Mouse (Mus musculus): ENCODE measurements around the gene Cd209g. TPM values are rescaled to one million over a fixed set of nuclear protein-coding genes. Genes with fewer than 3 reads are reported as not detected.

Cd209g gene
- polyA plus RNA-seq, 1 experiment from 2014 or later, result not detected

DNA sequence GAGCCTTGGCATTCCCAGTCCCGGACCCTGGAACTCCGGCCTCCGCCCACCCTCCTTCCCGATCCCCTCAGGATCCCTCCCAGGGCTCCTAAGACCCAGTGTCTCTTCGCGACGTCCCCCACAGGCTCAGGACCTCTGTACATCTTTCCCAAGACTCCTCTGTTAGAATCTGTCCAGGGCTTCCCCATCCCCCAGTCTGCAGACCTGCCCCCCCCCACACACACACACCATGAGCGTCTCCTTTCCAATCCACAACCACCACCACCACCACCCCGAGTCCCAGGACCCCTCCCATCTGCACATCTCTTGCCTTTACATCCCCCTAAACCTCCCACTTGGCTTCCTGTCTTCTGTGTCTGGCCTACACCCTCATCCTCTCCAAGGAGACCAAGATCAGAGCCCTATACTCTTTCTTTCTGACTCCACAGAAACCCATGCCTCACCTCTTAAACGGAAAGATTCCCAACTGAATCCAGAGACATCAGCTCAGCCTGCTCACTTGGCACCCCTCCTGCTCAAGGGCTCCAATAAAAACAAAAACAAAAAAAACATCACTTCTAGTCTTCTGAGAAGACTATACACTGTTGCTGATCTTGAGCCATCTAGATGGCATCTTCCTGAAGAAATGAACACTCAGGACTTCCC, 33.1 kb downstream of the Cd209g start:
- Histone ChIP-seq H3K4me1 (peaks cover 33% of the 10 kb centered on the region), H3K9me3 (replicated peaks) (no peaks in the 10 kb centered on the region), H3K9ac (peak overlapping the region; percentile 84), H3K4me2 (peak overlapping the region; percentile 99), H3K27me3 (replicated peaks) (no peaks in the 10 kb centered on the region), H3K4me3 (peak overlapping the region; percentile 78), H3K27ac (no peak overlapping the region; the same call in 1 of the 2 replicates), H3K36me3 (no peaks in the 10 kb centered on the region)
- WGBS (ENCODE audit: insufficient replicate concordance), result 19% methylated on average over 10 of the region's 10 CpGs
- no peak for ATAC-seq

DNA sequence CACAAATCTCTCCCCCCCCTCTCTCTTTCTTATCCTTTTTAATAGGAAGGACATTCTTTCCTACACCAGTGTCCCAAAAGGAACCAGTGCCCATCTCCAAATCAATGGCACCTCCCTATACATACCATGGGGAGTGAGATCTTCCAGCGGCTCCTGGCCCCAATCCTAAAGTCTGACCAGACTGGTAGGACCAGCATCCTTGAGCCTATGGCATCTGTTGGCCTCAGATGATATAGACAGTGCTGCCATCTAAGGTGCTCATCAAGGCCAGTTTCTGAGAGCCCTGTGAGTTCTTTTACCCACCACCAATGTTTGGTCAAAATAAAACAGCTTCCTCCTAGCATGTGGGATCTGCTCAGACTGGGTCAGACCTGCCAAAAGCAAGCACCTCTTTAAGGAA, 34.0 kb downstream of the Cd209g start:
- no peaks in the 10 kb centered on the region for H3K27me3 ChIP-seq (replicated peaks)
- H3K4me1 ChIP-seq, result peaks cover 33% of the 10 kb centered on the region
- 84% methylated on average over 1 of the region's 1 CpGs for WGBS (ENCODE audit: insufficient replicate concordance)
- ATAC-seq, result no peak
- H3K9ac ChIP-seq, result no peak overlapping the region
- H3K27ac ChIP-seq, result no peak overlapping the region
- H3K9me3 ChIP-seq (replicated peaks), result no peaks in the 10 kb centered on the region
- H3K4me3 ChIP-seq, result no peak overlapping the region
- H3K36me3 ChIP-seq, result no peaks in the 10 kb centered on the region
- H3K4me2 ChIP-seq, result no peak overlapping the region

DNA sequence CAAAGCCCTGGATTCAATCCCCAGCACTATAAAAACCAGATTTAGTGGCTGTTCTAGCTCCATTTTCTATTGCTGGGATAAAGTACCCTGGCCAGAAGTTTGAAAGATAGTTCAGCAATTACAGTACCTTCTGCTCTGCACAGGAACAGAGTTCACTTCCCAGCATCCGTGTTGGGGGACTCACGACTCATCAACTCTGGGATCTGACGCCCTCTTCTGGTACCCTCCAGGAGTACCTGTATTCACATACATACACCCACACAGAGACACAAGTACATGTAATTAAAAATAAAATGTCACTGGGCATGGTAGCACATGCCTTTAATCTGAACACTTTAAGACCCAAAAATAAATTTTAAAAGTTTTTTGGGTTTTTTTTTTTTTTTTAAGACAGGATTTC, 38.6 kb downstream of the Cd209g start:
- Histone ChIP-seq H3K4me3 (no peak overlapping the region), H3K27ac (no peak overlapping the region), H3K9me3 (replicated peaks) (no peaks in the 10 kb centered on the region), H3K36me3 (no peaks in the 10 kb centered on the region), H3K4me2 (no peak overlapping the region), H3K4me1 (peaks cover 18% of the 10 kb centered on the region), H3K27me3 (replicated peaks) (no peaks in the 10 kb centered on the region), H3K9ac (no peak overlapping the region)
- no peak for ATAC-seq
- WGBS (ENCODE audit: insufficient replicate concordance), result 52% methylated on average over 3 of the region's 3 CpGs

- no peaks in the 10 kb centered on the region for H3K27me3 ChIP-seq (replicated peaks)
- no peak overlapping the region for H3K4me3 ChIP-seq
- WGBS (ENCODE audit: insufficient replicate concordance), result 58% methylated on average over 2 of the region's 2 CpGs
- H3K9ac ChIP-seq, result no peak overlapping the region
- H3K36me3 ChIP-seq, result no peaks in the 10 kb centered on the region
- no peak overlapping the region for H3K4me2 ChIP-seq
- peaks cover 15% of the 10 kb centered on the region for H3K4me1 ChIP-seq
- no peak overlapping the region for H3K27ac ChIP-seq
- ATAC-seq, result no peak
- H3K9me3 ChIP-seq (replicated peaks), result no peaks in the 10 kb centered on the region
Observed at GRCm38 (mm10) chr8:4174018-4174417, 40.1 kb downstream of the Cd209g start.

- H3K36me3 ChIP-seq, result peaks cover 8% of the 10 kb centered on the region; the same call in 1 of the 2 replicates
- no peak overlapping the region for H3K4me2 ChIP-seq
- WGBS (ENCODE audit: insufficient replicate concordance), result 71% methylated on average over 8 of the region's 8 CpGs
- no peak overlapping the region for H3K4me3 ChIP-seq
- H3K9me3 ChIP-seq (replicated peaks), result no peaks in the 10 kb centered on the region
- H3K27me3 ChIP-seq (replicated peaks), result no peaks in the 10 kb centered on the region; the same call in 1 of the 2 replicates
- no peak for ATAC-seq
- no peak overlapping the region for H3K27ac ChIP-seq
- no peak overlapping the region for H3K9ac ChIP-seq
- peaks cover 9% of the 10 kb centered on the region for H3K4me1 ChIP-seq
Observed at GRCm38 (mm10) chr8:4183409-4183808, 49.5 kb downstream of the Cd209g start.

DNA sequence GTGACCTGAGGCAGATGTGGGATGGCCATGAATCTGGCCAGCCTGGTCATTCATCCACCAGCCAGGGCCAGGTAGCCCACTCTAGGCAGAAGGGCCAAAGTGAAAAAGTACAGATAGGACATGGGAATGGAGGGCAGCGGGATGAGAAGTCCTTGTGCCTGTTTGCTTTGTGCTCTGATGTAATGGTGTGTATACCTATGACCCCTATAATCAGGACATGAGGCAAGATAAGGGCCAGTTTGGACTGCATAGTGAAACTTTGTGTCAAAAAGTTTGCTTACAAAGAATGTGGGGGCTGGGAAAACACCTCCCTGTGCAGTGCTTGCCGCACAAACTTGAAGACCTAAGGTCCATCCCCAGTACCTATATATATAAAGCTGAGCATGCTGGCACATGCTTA, 52.3 kb downstream of the Cd209g start:
- Histone ChIP-seq H3K4me1 (peaks cover 26% of the 10 kb centered on the region), H3K27ac (peak overlapping the region; percentile 22; the same call in 1 of the 2 replicates), H3K4me2 (no peak overlapping the region), H3K4me3 (no peak overlapping the region), H3K9me3 (replicated peaks) (no peaks in the 10 kb centered on the region), H3K9ac (no peak overlapping the region), H3K27me3 (replicated peaks) (no peaks in the 10 kb centered on the region), H3K36me3 (peaks cover 8% of the 10 kb centered on the region; the same call in 1 of the 2 replicates)
- no peak for ATAC-seq
- 79% methylated on average over 2 of the region's 2 CpGs for WGBS (ENCODE audit: insufficient replicate concordance)

Other genes starting within 250 kb of the Cd209g start
- gene Cd209b, start 207.3 kb upstream of the Cd209g start, polyA plus RNA-seq (2016; fragmentation: Nextera tagmentation; extraction: Ambion mirVana), result not detected in 2 replicates
- 0.19 and 0.29 TPM in 2 replicates for gene Cd209c, start 179.4 kb upstream of the Cd209g start, polyA plus RNA-seq (2016; fragmentation: Nextera tagmentation; extraction: Ambion mirVana)
- not detected in 2 replicates for gene Cd209f, start 28.3 kb upstream of the Cd209g start, polyA plus RNA-seq (2016; fragmentation: Nextera tagmentation; extraction: Ambion mirVana)
- 8.0 and 8.6 TPM in 2 replicates for gene Evi5l, start 32.5 kb downstream of the Cd209g start, polyA plus RNA-seq (2016; fragmentation: Nextera tagmentation; extraction: Ambion mirVana)
- gene Prr36, start 83.4 kb downstream of the Cd209g start, polyA plus RNA-seq (2016; fragmentation: Nextera tagmentation; extraction: Ambion mirVana), result 0.25 and 0.43 TPM in 2 replicates
- 0.18 and 0.37 TPM in 2 replicates for gene Lrrc8e, start 92.7 kb downstream of the Cd209g start, polyA plus RNA-seq (2016; fragmentation: Nextera tagmentation; extraction: Ambion mirVana)
- 18.0 and 21.1 TPM in 2 replicates for gene Map2k7, start 104.6 kb downstream of the Cd209g start, polyA plus RNA-seq (2016; fragmentation: Nextera tagmentation; extraction: Ambion mirVana)
- gene Gm49320, start 104.8 kb downstream of the Cd209g start, polyA plus RNA-seq (2016; fragmentation: Nextera tagmentation; extraction: Ambion mirVana), result 0.18 and 0.43 TPM in 2 replicates
- gene Tgfbr3l, start 114.1 kb downstream of the Cd209g start, polyA plus RNA-seq (2016; fragmentation: Nextera tagmentation; extraction: Ambion mirVana), result 1.3 and 1.4 TPM in 2 replicates
- 26.3 and 27.2 TPM in 2 replicates for gene Snapc2, start 119.0 kb downstream of the Cd209g start, polyA plus RNA-seq (2016; fragmentation: Nextera tagmentation; extraction: Ambion mirVana)
- 5.5 and 7.1 TPM in 2 replicates for gene Ctxn1, start 125.2 kb downstream of the Cd209g start, polyA plus RNA-seq (2016; fragmentation: Nextera tagmentation; extraction: Ambion mirVana)
- 53.0 and 54.4 TPM in 2 replicates for gene Timm44, start 141.8 kb downstream of the Cd209g start, polyA plus RNA-seq (2016; fragmentation: Nextera tagmentation; extraction: Ambion mirVana)
- gene Ccl25, start 191.1 kb downstream of the Cd209g start, polyA plus RNA-seq (2016; fragmentation: Nextera tagmentation; extraction: Ambion mirVana), result 9.6 and 10.9 TPM in 2 replicates
- 211 and 215 TPM in 2 replicates for gene Elavl1, start 191.3 kb downstream of the Cd209g start, polyA plus RNA-seq (2016; fragmentation: Nextera tagmentation; extraction: Ambion mirVana)

Measured in liver, embryonic 12.5 days (tissue).